Mouse (Mus musculus): ENCODE results near the gene Prkca. TPM values are rescaled to one million over a fixed set of nuclear protein-coding genes. Genes with fewer than 3 reads are reported as not detected.

Prkca gene
- polyA plus RNA-seq, 2 experiments = 2.5 to 3.8 TPM

GRCm38 (mm10) chr11:108215466-108215865 lies 128.3 kb downstream of the Prkca start:
- no peaks in the 10 kb centered on the region for H3K36me3 ChIP-seq (replicated peaks; ENCODE audit: control insufficient read depth, insufficient read depth, low read depth)
- peaks cover 0 to 3% of the 10 kb centered on the region in 2 experiments; a peak in 2 of 4 replicates for H3K4me1 ChIP-seq (replicated peaks; ENCODE audit: control insufficient read depth in 2 of 2, insufficient read depth in 2 of 2, low read length in 1 of 2)
- no peak overlapping the region for H3K27ac ChIP-seq
- TF ChIP-seq EP300 (IDR thresholded peaks at IDR 0.05; ENCODE audit: low read depth) (no peak), CTCF (IDR thresholded peaks at IDR 0.05; ENCODE audit: low read depth) (no peak)
- 66% methylated on average over 8 of the region's 8 CpGs for WGBS (ENCODE audit: insufficient replicate concordance)
- no peak overlapping the region for H3K4me2 ChIP-seq (ENCODE audit: low read depth)
- no peaks in the 10 kb centered on the region for H3K9me3 ChIP-seq (ENCODE audit: control insufficient read depth, low read length)
- DNase-seq (ENCODE audit: low read depth in 3 of 3, low spot score in 3 of 3) (no peak), ATAC-seq (ENCODE audit: insufficient read depth) (no peak)
- no peaks in the 10 kb centered on the region for H3K27me3 ChIP-seq (ENCODE audit: control insufficient read depth, insufficient read depth, low read length)
- no peak overlapping the region for H3K4me3 ChIP-seq (ENCODE audit: insufficient read depth in 1 of 2, low read depth in 2 of 2, low read length in 2 of 2)
- no peak overlapping the region for H3K9ac ChIP-seq (replicated peaks)

DNA sequence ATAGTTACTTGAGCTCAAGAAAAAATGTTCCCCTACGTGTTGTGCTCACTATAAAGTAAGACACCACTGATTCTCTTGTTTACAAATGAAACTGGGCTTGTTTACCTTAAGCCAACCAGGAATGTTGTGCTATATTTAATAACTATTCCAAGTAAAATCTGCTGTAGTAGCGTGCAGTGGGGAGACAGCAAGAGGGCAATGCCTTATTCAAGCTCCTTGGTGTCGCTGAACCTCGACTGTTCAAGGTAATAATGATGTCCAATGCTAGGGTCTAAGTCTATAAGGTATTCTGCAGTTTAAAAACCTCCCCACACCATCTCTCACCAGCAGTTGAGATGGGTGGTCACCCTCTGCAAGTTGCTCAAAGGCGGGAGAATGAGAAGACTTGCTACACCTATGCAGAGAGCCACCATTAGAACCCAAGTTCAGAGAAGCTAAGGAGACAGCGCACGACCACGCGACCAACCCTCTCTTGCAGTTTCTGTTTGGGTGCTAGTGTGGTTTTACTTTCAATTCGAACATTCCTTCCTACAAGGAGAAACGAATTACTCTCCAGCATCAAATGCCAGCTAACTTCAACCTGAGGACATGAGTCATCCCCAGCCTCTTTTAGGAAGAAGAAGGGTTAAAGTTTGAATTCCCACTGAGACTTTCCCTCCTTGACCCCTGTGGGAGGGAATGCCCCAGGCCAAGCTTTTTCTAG lies 129.1 kb downstream of the Prkca start:
- WGBS (ENCODE audit: insufficient replicate concordance) = 60% methylated on average over 11 of the region's 11 CpGs
- H3K4me2 ChIP-seq (ENCODE audit: low read depth) = no peak overlapping the region
- DNase-seq (ENCODE audit: low read depth in 3 of 3, low spot score in 3 of 3) = no peak
- H3K9ac ChIP-seq (replicated peaks) = no peak overlapping the region
- no peak overlapping the region for H3K4me3 ChIP-seq (ENCODE audit: insufficient read depth in 1 of 2, low read depth in 2 of 2, low read length in 2 of 2)
- no peaks in the 10 kb centered on the region for H3K9me3 ChIP-seq (ENCODE audit: control insufficient read depth, low read length)
- TF ChIP-seq EP300 (IDR thresholded peaks at IDR 0.05; ENCODE audit: low read depth) (no peak), CTCF (IDR thresholded peaks at IDR 0.05; ENCODE audit: low read depth) (no peak)
- H3K27ac ChIP-seq = no peak overlapping the region
- no peak for ATAC-seq (ENCODE audit: insufficient read depth)
- H3K27me3 ChIP-seq (ENCODE audit: control insufficient read depth, insufficient read depth, low read length) = no peaks in the 10 kb centered on the region
- H3K4me1 ChIP-seq (replicated peaks; ENCODE audit: control insufficient read depth in 2 of 2, insufficient read depth in 2 of 2, low read length in 1 of 2) = peaks cover 0 to 6% of the 10 kb centered on the region in 2 experiments; a peak in 2 of 4 replicates
- no peaks in the 10 kb centered on the region for H3K36me3 ChIP-seq (replicated peaks; ENCODE audit: control insufficient read depth, insufficient read depth, low read depth)

- TF ChIP-seq EP300 (IDR thresholded peaks at IDR 0.05; ENCODE audit: low read depth) = no peak
- H3K9ac ChIP-seq (replicated peaks) = no peak overlapping the region
- no peak for DNase-seq (ENCODE audit: low read depth in 3 of 3, low spot score in 3 of 3)
- H3K4me3 ChIP-seq (ENCODE audit: insufficient read depth in 1 of 2, low read depth in 2 of 2, low read length in 2 of 2) = no peak overlapping the region
- H3K4me2 ChIP-seq (ENCODE audit: low read depth) = no peak overlapping the region
- H3K36me3 ChIP-seq (replicated peaks; ENCODE audit: control insufficient read depth, insufficient read depth, low read depth) = no peaks in the 10 kb centered on the region
- no peaks in the 10 kb centered on the region for H3K9me3 ChIP-seq (ENCODE audit: control insufficient read depth, low read length)
- H3K27ac ChIP-seq = no peak overlapping the region
- ATAC-seq (ENCODE audit: insufficient read depth) = no peak
- peaks cover 0 to 6% of the 10 kb centered on the region in 2 experiments; a peak in 2 of 4 replicates for H3K4me1 ChIP-seq (replicated peaks; ENCODE audit: control insufficient read depth in 2 of 2, insufficient read depth in 2 of 2, low read length in 1 of 2)
- 79% methylated on average over 10 of the region's 10 CpGs for WGBS (ENCODE audit: insufficient replicate concordance)
- no peaks in the 10 kb centered on the region for H3K27me3 ChIP-seq (ENCODE audit: control insufficient read depth, insufficient read depth, low read length)
Observed at GRCm38 (mm10) chr11:108213783-108214182, 129.9 kb downstream of the Prkca start.

- Histone ChIP-seq H3K9ac (replicated peaks) (no peak overlapping the region), H3K27ac (no peak overlapping the region), H3K4me1 (replicated peaks; ENCODE audit: control insufficient read depth in 2 of 2, insufficient read depth in 2 of 2, low read length in 1 of 2) (peaks cover 0 to 6% of the 10 kb centered on the region in 2 experiments; a peak in 2 of 4 replicates), H3K4me2 (ENCODE audit: low read depth) (no peak overlapping the region), H3K4me3 (ENCODE audit: insufficient read depth in 1 of 2, low read depth in 2 of 2, low read length in 2 of 2) (no peak overlapping the region), H3K27me3 (ENCODE audit: control insufficient read depth, insufficient read depth, low read length) (no peaks in the 10 kb centered on the region), H3K9me3 (ENCODE audit: control insufficient read depth, low read length) (no peaks in the 10 kb centered on the region), H3K36me3 (replicated peaks; ENCODE audit: control insufficient read depth, insufficient read depth, low read depth) (no peaks in the 10 kb centered on the region)
- ATAC-seq (ENCODE audit: insufficient read depth) (no peak), DNase-seq (ENCODE audit: low read depth in 3 of 3, low spot score in 3 of 3) (no peak)
- no peak for TF ChIP-seq EP300 (IDR thresholded peaks at IDR 0.05; ENCODE audit: low read depth)
- peak; percentile 21; the same call in 1 of the 2 replicates for TF ChIP-seq CTCF (IDR thresholded peaks at IDR 0.05; ENCODE audit: low read depth)
- 72% methylated on average over 5 of the region's 5 CpGs for WGBS (ENCODE audit: insufficient replicate concordance)
Observed at GRCm38 (mm10) chr11:108212638-108213037, 131.1 kb downstream of the Prkca start.

GRCm38 (mm10) chr11:108212030-108212429 lies 131.7 kb downstream of the Prkca start:
- Histone ChIP-seq H3K27ac (no peak overlapping the region), H3K9me3 (ENCODE audit: control insufficient read depth, low read length) (no peaks in the 10 kb centered on the region), H3K4me2 (ENCODE audit: low read depth) (no peak overlapping the region), H3K4me1 (replicated peaks; ENCODE audit: control insufficient read depth in 2 of 2, insufficient read depth in 2 of 2, low read length in 1 of 2) (peaks cover 0 to 6% of the 10 kb centered on the region in 2 experiments; a peak in 2 of 4 replicates), H3K36me3 (replicated peaks; ENCODE audit: control insufficient read depth, insufficient read depth, low read depth) (no peaks in the 10 kb centered on the region), H3K4me3 (ENCODE audit: insufficient read depth in 1 of 2, low read depth in 2 of 2, low read length in 2 of 2) (no peak overlapping the region), H3K9ac (replicated peaks) (no peak overlapping the region), H3K27me3 (ENCODE audit: control insufficient read depth, insufficient read depth, low read length) (no peaks in the 10 kb centered on the region)
- ATAC-seq (ENCODE audit: insufficient read depth) (no peak), DNase-seq (ENCODE audit: low read depth in 3 of 3, low spot score in 3 of 3) (no peak)
- TF ChIP-seq EP300 (IDR thresholded peaks at IDR 0.05; ENCODE audit: low read depth) = no peak
- no peak for TF ChIP-seq CTCF (IDR thresholded peaks at IDR 0.05; ENCODE audit: low read depth)
- WGBS (ENCODE audit: insufficient replicate concordance) = 74% methylated on average over 6 of the region's 6 CpGs
